Mouse (Mus musculus) stomach, embryonic 14.5 days (tissue): Measurements from ENCODE around the gene Acadsb. TPM values are rescaled to one million over a fixed set of nuclear protein-coding genes. Genes with fewer than 3 reads are reported as not detected.

Experiments
- ATAC-seq: fragments of 200-750 bp; cut with Nextera tagmentation; 2 replicates; pipeline ENCODE4 v1.8.0; 2017; ENCODE audit warnings: low read depth, moderate TSS enrichment; ENCODE audit not compliant: insufficient number of reproducible peaks, insufficient read depth, low FRiP score
- H3K27ac ChIP-seq: fragments of 300-500 bp; sonication (generic); 2 replicates; pipeline ENCODE4 v1.5.1; 2014; ENCODE audit warnings: mild to moderate bottlenecking, low read length, moderate library complexity, mixed read lengths
- H3K27me3 ChIP-seq: fragments of 300-500 bp; sonication (generic); 2 replicates; pipeline ENCODE4 v1.6.1; 2014; ENCODE audit warnings: low read length, control low read depth, mixed read lengths; ENCODE audit not compliant: control insufficient read depth, insufficient read depth
- H3K36me3 ChIP-seq: fragments of 300-500 bp; sonication (generic); 2 replicates; pipeline ENCODE4 v1.6.1; 2014; ENCODE audit warnings: mild to moderate bottlenecking, control low read depth, low read length, moderate library complexity, mixed read lengths; ENCODE audit not compliant: control insufficient read depth, insufficient read depth
- H3K4me1 ChIP-seq: fragments of 300-500 bp; sonication (generic); 2 replicates; pipeline ENCODE4 v1.6.1; 2014; ENCODE audit warnings: low read length, control low read depth, mixed read lengths; ENCODE audit not compliant: control insufficient read depth, insufficient read depth
- H3K4me2 ChIP-seq: fragments of 300-500 bp; sonication (generic); replicated peaks from 2 replicates; pipeline ENCODE4 v1.6.1; 2014; ENCODE audit warnings: low read depth, low read length, control low read depth
- H3K4me3 ChIP-seq: fragments of 300-500 bp; sonication (generic); 2 replicates; pipeline ENCODE4 v1.5.1; 2014; ENCODE audit warnings: low read depth, low read length, control low read depth
- H3K9ac ChIP-seq: fragments of 300-500 bp; sonication (generic); replicated peaks from 2 replicates; pipeline ENCODE4 v1.6.1; 2014; ENCODE audit warnings: low read depth, mild to moderate bottlenecking, control low read depth, low read length, moderate library complexity, mixed read lengths
- H3K9me3 ChIP-seq: fragments of 300-500 bp; sonication (generic); 2 replicates; pipeline ENCODE4 v1.6.1; 2016; ENCODE audit warnings: low read depth, low read length, control low read depth; ENCODE audit not compliant: control insufficient read depth
- WGBS: fragments of 180-500 bp; shearing (Covaris S2); extraction: QIAGEN DNeasy Blood & Tissue Kit; methylation state at CpG from one replicate; pipeline ENCODE4 v1.1.7; 2014; 5-methylcytosine and 5-hydroxymethylcytosine counted together
- polyA plus RNA-seq: library from polyadenylated mRNA; unstranded; fragments of >200 nt; fragmentation: Nextera tagmentation; extraction: Ambion mirVana; gene quantifications from 2 replicates; pipeline ENCODE4 v1.2.1, GENCODE M21; 2014

Gene Acadsb
- polyA plus RNA-seq, 1 experiment from 2014 or later: 109 TPM

- Histone ChIP-seq H3K27me3 (no peaks in the 10 kb centered on the region), H3K4me2 (no peak overlapping the region), H3K9me3 (no peaks in the 10 kb centered on the region), H3K4me3 (no peak overlapping the region), H3K36me3 (peaks cover 7% of the 10 kb centered on the region; the same call in 1 of the 2 replicates), H3K4me1 (no peaks in the 10 kb centered on the region), H3K9ac (no peak overlapping the region), H3K27ac (no peak overlapping the region)
- ATAC-seq: no peak
- 87% methylated on average over 5 of the region's 5 CpGs for WGBS
Measured at GRCm38 (mm10) chr7:131427331-131427730, 16.9 kb downstream of the Acadsb start.

DNA sequence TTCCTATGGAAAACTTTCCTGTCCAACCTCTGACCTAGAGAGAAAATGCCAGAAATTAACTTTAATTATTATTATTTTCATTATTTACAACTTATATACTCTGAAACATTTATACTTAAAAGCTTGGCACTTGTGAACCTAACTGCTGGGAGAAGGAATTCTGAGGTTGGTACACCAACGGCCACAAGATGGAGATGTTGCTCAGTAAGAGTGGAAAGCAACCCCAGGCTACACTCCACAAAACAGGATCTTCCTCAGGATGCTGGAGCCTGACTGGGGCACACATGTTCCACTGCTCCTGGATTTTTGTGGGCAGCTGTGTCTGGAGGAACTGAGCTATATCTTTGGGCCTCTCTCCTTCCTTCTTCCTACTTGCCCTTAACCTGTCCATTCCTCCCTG, 21.8 kb downstream of the Acadsb start:
- H3K9ac ChIP-seq: no peak overlapping the region
- no peak overlapping the region for H3K4me2 ChIP-seq
- 20% methylated on average over 1 of the region's 1 CpGs for WGBS
- no peak overlapping the region for H3K4me3 ChIP-seq
- H3K27ac ChIP-seq: no peak overlapping the region
- H3K36me3 ChIP-seq: peaks cover 12% of the 10 kb centered on the region
- H3K4me1 ChIP-seq: no peaks in the 10 kb centered on the region
- ATAC-seq: no peak
- no peaks in the 10 kb centered on the region for H3K9me3 ChIP-seq
- H3K27me3 ChIP-seq: no peaks in the 10 kb centered on the region

- H3K36me3 ChIP-seq: peaks cover 12% of the 10 kb centered on the region
- H3K9me3 ChIP-seq: no peaks in the 10 kb centered on the region
- ATAC-seq: no peak
- WGBS: 85% methylated on average over 1 of the region's 1 CpGs
- H3K4me3 ChIP-seq: no peak overlapping the region
- H3K4me1 ChIP-seq: no peaks in the 10 kb centered on the region
- no peak overlapping the region for H3K4me2 ChIP-seq
- H3K27ac ChIP-seq: no peak overlapping the region
- H3K9ac ChIP-seq: no peak overlapping the region
- no peaks in the 10 kb centered on the region for H3K27me3 ChIP-seq
Measured at GRCm38 (mm10) chr7:131434276-131434675, 23.9 kb downstream of the Acadsb start.

DNA sequence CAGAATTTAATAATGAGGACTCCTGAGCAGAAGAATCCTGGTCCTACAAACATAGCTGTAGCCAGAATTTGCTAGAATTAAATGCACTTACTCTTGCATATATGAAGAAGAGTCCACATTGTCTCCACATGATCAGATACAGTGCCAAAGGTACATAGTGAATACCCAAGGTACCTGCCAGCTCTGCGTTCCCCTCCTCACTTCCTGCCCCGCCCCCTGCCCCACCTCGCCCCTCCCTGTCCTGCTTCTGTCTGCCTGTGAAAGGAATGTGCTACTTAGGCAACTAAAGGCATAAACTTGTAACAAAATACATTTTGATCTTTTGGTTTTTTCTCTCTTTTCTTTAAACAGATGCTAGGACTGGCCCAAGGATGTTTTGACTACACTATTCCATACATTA, 26.6 kb downstream of the Acadsb start:
- H3K27me3 ChIP-seq: no peaks in the 10 kb centered on the region
- H3K4me3 ChIP-seq: no peak overlapping the region
- WGBS: 58% methylated on average over 3 of the region's 3 CpGs
- no peak for ATAC-seq
- no peak overlapping the region for H3K9ac ChIP-seq
- peaks cover 10% of the 10 kb centered on the region for H3K36me3 ChIP-seq
- no peaks in the 10 kb centered on the region for H3K9me3 ChIP-seq
- H3K4me2 ChIP-seq: no peak overlapping the region
- H3K4me1 ChIP-seq: no peaks in the 10 kb centered on the region
- H3K27ac ChIP-seq: no peak overlapping the region

DNA sequence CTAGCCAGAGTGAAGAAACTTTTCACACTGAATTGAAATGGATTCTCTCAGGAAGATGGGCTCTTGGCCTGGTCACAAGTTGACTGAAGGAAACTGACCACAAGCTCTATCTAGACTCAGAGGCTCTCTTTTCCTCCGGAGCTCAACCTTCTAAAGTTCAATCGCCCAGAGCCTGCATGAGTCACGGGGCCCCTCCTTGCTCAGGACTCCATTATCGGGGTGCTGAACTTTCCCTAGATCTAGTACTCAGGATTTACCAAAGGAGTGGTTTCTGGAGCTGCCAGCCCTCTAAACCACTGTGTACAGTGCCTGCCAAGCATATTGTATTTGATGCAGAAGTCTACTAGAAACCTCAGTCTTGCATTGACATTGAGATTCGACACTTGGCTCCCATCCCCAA, 46.3 kb downstream of the Acadsb start:
- Histone ChIP-seq H3K27me3 (no peaks in the 10 kb centered on the region), H3K9ac (no peak overlapping the region), H3K36me3 (no peaks in the 10 kb centered on the region), H3K4me2 (no peak overlapping the region), H3K4me3 (no peak overlapping the region), H3K4me1 (no peaks in the 10 kb centered on the region), H3K9me3 (no peaks in the 10 kb centered on the region), H3K27ac (no peak overlapping the region)
- WGBS: 90% methylated on average over 5 of the region's 5 CpGs
- no peak for ATAC-seq

DNA sequence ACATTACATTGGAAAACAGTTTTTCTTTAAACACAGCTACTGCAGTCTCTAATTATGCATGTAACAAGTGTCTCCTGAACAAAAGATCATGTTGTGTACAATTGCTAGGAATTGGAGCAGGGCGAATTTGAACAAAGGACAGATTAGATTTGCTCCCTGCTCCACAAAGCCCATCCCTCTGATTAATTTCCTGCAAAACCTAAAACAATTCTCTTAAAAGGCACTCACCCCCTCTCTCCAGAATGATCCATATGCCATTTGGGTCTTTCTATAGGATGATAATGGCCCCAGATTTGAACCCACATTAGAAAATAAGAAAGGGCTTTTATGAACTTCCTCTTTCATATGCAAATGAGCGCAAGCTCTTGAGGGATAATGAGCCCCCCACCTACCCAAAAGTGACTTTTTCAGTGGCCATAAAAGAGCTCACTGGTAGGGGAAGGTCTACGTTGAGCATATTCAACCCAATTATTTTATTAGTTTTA, 54.8 kb downstream of the Acadsb start:
- Histone ChIP-seq H3K36me3 (no peaks in the 10 kb centered on the region), H3K27ac (no peak overlapping the region), H3K4me1 (no peaks in the 10 kb centered on the region), H3K4me3 (no peak overlapping the region), H3K4me2 (no peak overlapping the region), H3K9ac (no peak overlapping the region), H3K27me3 (no peaks in the 10 kb centered on the region), H3K9me3 (no peaks in the 10 kb centered on the region)
- no peak for ATAC-seq
- 74% methylated on average over 3 of the region's 3 CpGs for WGBS

- no peaks in the 10 kb centered on the region for H3K36me3 ChIP-seq
- no peak overlapping the region for H3K4me2 ChIP-seq
- H3K27me3 ChIP-seq: no peaks in the 10 kb centered on the region
- no peaks in the 10 kb centered on the region for H3K4me1 ChIP-seq
- no peak for ATAC-seq
- no peak overlapping the region for H3K4me3 ChIP-seq
- no peak overlapping the region for H3K9ac ChIP-seq
- 61% methylated on average over 3 of the region's 3 CpGs for WGBS
- no peaks in the 10 kb centered on the region for H3K9me3 ChIP-seq
- H3K27ac ChIP-seq: no peak overlapping the region
Measured at GRCm38 (mm10) chr7:131465735-131466134, 55.3 kb downstream of the Acadsb start.

DNA sequence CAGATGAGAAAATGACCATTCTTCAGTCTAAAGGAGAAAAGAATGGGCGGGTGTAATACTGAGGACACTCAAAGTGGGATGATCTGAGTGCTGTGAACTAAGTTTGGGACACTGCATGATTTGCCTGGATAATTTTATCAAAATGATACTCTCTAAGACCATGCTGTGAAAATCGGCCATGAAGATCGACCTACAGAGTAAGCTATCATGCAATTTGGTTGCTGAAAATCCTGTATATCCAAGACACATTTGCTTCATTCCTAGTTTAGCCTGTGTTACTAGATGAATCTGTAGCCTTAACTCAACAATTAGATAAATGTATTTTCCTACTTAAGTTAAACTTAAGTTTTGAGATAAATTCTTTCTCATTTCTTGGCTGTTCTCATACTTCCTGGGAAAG, 56.9 kb downstream of the Acadsb start:
- no peaks in the 10 kb centered on the region for H3K4me1 ChIP-seq
- H3K4me3 ChIP-seq: no peak overlapping the region
- no peak for ATAC-seq
- no peaks in the 10 kb centered on the region for H3K27me3 ChIP-seq
- no peak overlapping the region for H3K9ac ChIP-seq
- no peaks in the 10 kb centered on the region for H3K9me3 ChIP-seq
- 85% methylated on average over 3 of the region's 3 CpGs for WGBS
- H3K27ac ChIP-seq: no peak overlapping the region
- no peak overlapping the region for H3K4me2 ChIP-seq
- no peaks in the 10 kb centered on the region for H3K36me3 ChIP-seq

DNA sequence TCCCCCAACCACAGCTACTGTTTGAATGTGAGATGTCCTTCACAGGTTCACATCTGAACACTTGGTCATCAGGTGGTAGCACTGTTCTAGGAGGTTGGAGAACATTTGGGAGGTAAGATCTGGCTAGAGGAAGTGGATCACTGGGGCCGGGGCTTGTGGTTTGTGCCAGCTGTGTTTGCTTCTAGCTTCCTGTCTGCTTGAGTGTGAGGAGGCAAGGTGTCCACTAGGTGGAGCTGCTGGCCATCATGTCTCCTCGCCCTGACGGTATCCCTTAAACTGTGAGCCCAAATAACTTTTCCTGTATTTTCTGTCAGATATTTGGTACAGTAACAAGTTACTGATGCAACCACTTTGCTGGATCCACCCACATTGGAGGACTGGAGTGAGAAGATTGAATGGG, 59.1 kb downstream of the Acadsb start:
- H3K36me3 ChIP-seq: no peaks in the 10 kb centered on the region
- WGBS: 67% methylated on average over 3 of the region's 3 CpGs
- no peak overlapping the region for H3K27ac ChIP-seq
- no peaks in the 10 kb centered on the region for H3K9me3 ChIP-seq
- H3K9ac ChIP-seq: no peak overlapping the region
- H3K4me2 ChIP-seq: no peak overlapping the region
- H3K27me3 ChIP-seq: no peaks in the 10 kb centered on the region
- ATAC-seq: no peak
- H3K4me1 ChIP-seq: no peaks in the 10 kb centered on the region
- H3K4me3 ChIP-seq: no peak overlapping the region
